Mouse (Mus musculus): ENCODE results near the gene Mical3. TPM values are rescaled to one million over a fixed set of nuclear protein-coding genes. Genes with fewer than 3 reads are reported as not detected.
"Not testable (repeated sequence)": the region's sequence is repeated elsewhere in the genome, so short reads cannot be mapped to it uniquely, and the experiment has no call there.

The Mical3 gene
- total RNA-seq, 2 experiments from 2014 or later = 137 to 148 TPM

- intact Hi-C loops (cut with DNase I) = no loop called here
- DNase-seq = no peak
Measured at GRCm38 (mm10) chr6:120941084-120941481, 189.7 kb downstream of the Mical3 start.

DNA sequence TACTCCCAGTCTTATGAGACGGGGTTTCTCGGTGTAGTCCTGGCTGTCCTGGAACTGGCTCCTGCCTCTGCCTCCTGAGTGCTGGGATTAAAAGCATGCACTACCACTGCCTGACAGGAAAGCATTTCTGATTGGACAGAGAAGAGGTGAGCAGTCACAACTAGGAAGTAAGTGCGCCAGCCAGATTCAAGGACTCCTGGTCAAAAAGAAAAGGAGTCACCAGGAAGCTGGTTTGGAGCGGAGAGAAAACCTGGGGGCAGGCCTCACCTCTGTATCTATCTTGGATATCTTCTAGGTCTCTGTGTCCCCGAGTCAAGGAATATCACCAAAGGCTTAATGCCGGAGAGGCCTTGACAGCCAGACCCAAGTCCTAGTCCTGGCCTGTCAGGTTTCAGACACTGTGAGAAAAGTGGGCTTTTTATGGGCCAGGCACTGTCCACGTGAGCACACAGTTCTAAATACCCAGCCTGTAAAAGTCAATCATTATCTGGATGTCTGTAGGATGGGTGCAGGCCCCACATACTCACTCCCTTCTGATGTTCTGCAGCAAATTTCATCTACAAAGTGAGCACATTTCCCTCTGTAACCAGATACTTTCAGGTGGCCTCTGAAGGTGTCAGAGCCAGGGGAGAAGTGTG lies 190.2 kb downstream of the Mical3 start:
- intact Hi-C loops (cut with DNase I) = no loop called here
- no peak for DNase-seq

- intact Hi-C loops (cut with DNase I) = no loop called here
- DNase-seq = no peak
Measured at GRCm38 (mm10) chr6:120939783-120940182, 191.0 kb downstream of the Mical3 start.

DNA sequence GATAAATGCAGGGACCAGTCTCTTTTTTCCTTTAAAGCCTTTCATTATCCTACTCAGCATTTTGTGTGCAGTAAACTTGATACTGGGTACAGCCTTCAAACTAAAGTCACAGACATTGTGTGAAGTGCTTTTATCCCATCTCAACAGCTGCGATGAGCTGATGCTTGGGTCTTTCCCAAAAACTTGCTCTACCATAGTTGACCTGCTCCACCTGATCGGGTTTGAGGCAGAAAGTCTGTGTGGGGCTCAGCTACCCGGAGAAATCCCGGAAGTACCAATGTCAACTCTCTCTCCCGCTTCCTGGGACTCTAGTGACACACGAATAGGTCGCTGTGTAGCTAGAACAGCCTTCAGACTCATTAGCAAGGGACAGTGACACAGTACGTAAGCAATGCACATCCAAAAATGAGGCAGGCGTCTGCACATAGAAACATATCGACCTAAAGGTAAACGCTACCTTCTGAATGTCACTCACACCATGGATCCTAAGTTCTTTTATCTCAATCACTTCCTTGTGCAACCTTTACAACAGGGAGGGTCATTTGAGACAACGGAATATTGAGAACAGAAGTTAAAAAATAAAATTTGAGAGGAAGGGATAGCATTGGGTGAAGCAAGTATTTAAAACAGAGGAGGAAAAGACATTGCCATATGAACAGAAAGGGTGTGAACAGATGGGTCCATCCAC lies 191.9 kb downstream of the Mical3 start:
- intact Hi-C loops (cut with DNase I) = no loop called here
- DNase-seq = no peak

GRCm38 (mm10) chr6:120937999-120938608 lies 192.7 kb downstream of the Mical3 start:
- DNase-seq = no peak
- intact Hi-C loops (cut with DNase I) = no loop called here

DNA sequence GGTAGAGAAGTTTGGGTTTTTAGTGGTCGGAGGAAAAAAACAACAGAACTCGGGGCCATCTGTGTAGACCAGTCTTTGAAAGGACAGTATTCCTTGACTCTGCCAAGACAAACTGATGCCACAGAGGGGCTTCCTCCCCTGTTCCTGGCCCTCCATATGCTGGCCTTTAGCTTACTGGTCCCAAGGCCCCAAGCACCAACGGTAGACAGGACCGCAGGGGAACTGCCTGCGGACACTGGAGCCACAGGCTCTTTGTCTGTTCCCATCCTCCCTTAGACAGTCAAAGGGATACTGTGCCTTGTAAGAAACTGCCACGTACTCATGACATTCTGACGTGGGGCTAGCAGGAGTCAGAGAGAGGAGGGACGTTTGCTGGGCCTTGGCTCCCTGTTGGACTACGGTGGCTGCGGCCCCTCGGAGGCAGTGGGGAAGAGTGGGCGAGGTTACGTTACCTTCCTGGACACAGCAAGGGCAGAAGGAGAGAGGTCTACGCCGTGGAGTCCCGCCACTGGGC lies 193.6 kb downstream of the Mical3 start:
- DNase-seq = no peak
- intact Hi-C loops (cut with DNase I) = no loop called here

GRCm38 (mm10) chr6:120934176-120934575 lies 196.6 kb downstream of the Mical3 start:
- no peak for DNase-seq
- intact Hi-C loops (cut with DNase I) = no loop called here

- intact Hi-C loops (cut with DNase I) = no loop called here
- no peak for DNase-seq
Measured at GRCm38 (mm10) chr6:120933670-120934069, 197.1 kb downstream of the Mical3 start.

- intact Hi-C loops (cut with DNase I) = no loop called here
- peak; percentile 47 to 60 for DNase-seq
Measured at GRCm38 (mm10) chr6:120932597-120932996, 198.2 kb downstream of the Mical3 start.

GRCm38 (mm10) chr6:120930450-120931306 lies 200.1 kb downstream of the Mical3 start:
- no peak for DNase-seq
- intact Hi-C loops (cut with DNase I) = no loop called here

DNA sequence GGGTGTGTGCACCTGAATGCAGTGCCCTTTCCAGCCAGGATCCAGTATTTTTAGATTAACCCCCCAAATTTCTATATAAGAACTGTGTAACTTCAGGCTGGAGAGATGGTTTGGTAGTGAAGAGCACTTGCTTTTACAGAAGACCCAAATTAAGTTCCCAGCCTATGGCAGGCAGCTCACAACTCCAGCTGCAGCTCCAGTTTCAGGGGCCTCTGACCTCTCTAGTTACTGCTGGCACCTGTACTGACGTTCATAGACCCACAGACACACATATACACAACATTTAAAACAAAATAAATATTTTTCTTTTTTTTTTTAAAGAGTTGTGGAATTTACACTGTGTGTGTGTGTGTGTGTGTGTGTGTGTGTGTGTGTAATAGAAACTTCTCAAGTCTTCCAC lies 201.4 kb downstream of the Mical3 start:
- intact Hi-C loops (cut with DNase I) = no loop called here
- DNase-seq = no peak

DNA sequence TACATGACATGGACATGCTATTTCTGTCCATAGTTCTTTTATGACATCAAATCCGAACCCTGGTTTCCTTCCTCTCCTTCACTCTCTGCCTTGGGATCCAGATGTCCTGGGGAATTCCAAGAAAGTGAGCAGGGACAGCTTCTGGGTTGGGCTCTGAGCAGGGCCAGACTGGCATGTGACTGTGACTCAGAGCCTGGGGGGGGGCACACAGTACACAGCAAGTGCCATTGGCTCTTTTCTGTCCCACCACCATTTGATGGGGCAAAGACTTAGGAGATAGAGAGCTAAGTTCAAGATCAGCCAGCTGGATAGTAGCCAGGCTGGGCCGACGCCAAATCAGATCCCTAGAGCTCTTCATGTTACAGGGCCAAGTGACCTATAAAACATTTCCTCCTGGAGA lies 203.0 kb downstream of the Mical3 start:
- intact Hi-C loops (cut with DNase I) = no loop called here
- peak; percentile 34 to 47 for DNase-seq

GRCm38 (mm10) chr6:120926880-120927279 lies 203.9 kb downstream of the Mical3 start:
- no peak for DNase-seq
- intact Hi-C loops (cut with DNase I) = no loop called here

- intact Hi-C loops (cut with DNase I); DNase-seq: not testable (repeated sequence)
Measured at GRCm38 (mm10) chr6:120924791-120925321, 205.9 kb downstream of the Mical3 start.

GRCm38 (mm10) chr6:120917975-120918374 lies 212.8 kb downstream of the Mical3 start:
- intact Hi-C loops (cut with DNase I) = no loop called here
- no peak for DNase-seq

DNA sequence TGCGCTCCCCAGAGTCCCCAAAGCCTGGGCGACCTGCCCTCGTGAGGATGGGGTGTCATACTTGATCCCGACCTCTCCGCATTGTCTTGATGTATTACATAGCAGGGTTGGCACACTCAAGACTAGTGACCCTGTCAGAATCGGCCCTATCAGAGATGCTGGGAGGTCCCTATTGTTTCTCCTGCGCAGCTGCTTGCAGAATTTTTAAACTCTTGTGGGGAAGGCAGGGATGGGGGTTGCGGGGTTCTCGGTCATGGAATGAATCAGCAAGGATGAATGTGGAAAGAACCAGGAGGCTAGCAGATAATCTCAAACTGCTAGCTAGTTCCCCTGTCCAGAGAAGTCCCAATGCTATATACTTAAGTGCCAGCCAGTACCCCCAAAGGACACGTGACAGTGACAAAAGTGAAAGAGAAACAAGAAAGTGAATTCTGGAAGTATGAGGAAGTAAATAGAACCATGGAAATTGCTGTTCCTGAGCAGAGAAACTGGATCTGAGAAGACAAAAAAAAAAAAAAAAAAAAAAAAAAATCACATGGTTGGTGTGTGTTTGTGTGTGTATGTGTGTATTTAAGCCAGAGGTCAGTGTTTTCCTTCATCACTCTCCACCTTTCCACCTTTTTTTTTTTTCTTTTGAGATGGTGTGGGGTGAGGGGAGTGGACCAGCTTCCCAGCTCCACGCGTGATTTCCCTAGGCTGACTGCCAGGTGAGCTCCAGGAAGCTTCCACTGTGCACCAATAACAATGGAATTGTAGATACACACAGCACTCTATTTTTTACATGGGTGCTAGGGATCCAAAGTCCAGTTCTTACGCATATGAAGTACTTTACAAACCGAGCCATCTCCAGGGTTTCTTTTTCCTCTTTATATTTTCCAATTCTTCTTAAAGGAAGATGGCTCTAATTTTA lies 213.6 kb downstream of the Mical3 start:
- DNase-seq; intact Hi-C loops (cut with DNase I): not testable (repeated sequence)

DNA sequence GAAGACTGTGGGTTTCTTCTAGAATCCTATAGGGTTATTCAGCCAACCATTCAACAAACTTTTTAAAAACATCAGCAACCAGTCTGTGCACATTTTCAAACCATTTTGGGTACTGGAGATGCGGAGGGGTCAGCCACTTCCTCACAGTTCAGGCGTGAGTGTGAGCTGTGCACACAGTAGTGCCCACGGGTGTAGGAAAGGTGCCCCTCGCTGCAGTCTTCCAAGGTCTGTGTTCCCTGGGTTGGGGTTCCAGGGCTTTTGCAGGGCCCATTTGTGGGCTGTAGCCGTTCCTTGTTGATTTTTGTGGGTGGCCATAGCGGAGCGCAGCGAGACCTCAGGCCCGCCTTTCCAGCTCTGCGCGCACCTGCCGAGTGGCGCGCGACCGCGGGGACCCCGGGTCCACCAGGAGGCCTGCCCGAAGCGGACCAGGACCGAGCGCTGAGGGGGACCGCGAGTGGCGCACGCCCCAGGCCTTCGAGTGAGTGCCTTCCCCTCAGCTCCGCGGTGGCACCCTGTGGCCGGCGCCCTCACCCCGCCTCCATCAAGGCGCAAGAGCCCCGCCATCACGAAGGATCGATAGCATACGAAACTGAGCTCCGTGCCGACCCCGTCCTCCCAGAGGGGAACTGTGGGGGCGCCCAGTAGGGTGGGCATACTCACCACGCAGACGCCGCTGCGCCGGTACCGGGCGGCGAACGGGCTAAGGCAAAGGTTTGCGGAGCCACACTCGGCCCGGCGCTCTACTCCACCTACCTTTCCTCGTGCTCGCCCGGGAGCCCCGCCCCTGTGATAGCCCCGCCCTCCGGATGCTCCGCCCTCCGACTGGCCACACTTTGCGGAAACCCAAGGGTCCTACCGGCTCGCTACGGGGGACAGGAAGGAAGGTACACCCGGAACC lies 214.5 kb downstream of the Mical3 start, which contains the start of gene Bid:
TSS of gene Bid (minus strand) at position 780 of the 898 bp plus-strand sequence.
- peak; percentile 91 to 93 for DNase-seq
- intact Hi-C loops (cut with DNase I) = no loop called here

DNA sequence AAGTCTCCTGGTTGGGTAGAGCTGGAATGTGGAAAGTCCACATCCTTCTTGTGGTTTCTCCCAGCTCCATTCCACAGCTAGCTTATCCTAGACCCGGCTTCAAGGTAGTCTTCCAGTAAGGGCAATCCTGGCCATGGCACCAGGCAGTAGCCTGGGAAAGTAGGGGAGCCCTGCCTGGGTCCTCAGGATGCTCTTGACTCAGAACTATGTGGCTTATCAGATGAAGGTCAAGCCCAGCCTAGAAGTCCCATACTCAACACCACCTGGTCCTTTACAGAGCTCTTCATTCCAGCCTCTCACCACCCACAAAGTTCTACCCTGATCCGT lies 215.2 kb downstream of the Mical3 start:
- no peak for DNase-seq
- intact Hi-C loops (cut with DNase I) = no loop called here
